Mouse (Mus musculus) ES-CJ7 (cell line): ENCODE measurements around the gene Itln1.

Experiments
- DNase-seq: peaks from one replicate; pipeline ENCODE4 v3.0.0; 2011; ENCODE audit warnings: low read depth, low spot score

Gene Itln1

DNA sequence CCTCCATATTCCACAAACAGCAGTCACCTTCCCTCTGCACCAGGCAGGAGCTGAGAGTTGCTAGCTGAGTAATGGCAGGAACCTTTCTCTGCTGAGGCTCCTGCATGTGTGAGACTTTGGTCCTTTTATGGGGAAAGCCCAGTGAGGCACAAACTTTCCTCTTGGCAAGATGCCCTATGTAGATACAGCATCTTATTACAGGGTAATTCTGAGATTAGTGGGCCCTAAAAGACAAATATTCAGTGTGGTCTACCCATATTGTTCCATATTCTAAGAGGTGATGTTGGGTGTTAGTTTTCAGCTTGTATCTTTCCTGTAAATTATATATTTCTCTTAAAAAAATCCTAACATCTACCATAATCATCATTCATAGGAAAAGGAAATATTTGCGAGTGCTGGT lies at the start of gene Itln1:
Gene Itln1 (minus strand): TSS at position 101 of the 400 bp plus-strand sequence.
- DNase-seq = no peak

GRCm38 (mm10) chr1:171584584-171584983 lies 49.5 kb upstream of the Itln1 start:
- no peak for DNase-seq

GRCm38 (mm10) chr1:171577168-171577567 lies 42.1 kb upstream of the Itln1 start:
- DNase-seq = no peak

GRCm38 (mm10) chr1:171568436-171568835 lies 33.3 kb upstream of the Itln1 start:
- DNase-seq = no peak

DNA sequence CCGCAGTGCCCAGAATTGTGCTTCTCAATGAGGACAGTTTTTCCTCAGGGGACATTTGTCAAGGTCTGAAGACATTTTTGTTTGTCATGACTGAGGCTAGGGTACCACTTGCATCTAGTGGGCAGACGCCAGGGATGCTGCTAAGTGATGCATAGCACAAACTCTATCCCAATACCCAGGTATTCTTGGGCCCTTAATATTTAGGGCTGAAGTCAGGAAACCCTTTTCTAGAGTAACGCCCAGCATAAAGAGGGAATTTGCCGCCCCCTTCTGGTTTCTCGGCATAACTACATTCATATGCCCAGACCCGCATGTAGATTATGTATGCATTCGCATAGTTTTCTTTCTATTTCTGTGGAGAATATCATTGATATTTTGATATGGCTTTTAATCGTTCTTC lies 31.7 kb upstream of the Itln1 start:
- peak; percentile 71 for DNase-seq

DNA sequence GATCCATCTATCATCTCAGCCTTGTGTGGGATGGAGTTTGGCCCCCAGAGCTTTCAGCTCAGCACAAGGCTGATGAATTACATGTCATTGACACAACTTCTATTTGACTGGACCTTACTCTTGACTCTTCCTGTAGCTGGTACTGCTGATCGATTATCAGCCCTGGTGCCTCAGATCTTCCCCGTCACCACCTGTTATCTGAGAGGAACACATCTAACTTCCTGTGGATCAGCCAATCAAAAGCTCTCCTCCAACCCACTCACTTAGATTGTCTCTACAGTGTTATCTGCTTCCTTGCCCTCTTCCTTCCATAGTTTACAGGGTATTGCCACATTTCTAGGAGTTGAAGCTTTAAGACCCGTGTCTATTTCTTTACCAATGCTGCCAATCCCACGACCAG lies 30.8 kb upstream of the Itln1 start:
- DNase-seq = no peak

DNA sequence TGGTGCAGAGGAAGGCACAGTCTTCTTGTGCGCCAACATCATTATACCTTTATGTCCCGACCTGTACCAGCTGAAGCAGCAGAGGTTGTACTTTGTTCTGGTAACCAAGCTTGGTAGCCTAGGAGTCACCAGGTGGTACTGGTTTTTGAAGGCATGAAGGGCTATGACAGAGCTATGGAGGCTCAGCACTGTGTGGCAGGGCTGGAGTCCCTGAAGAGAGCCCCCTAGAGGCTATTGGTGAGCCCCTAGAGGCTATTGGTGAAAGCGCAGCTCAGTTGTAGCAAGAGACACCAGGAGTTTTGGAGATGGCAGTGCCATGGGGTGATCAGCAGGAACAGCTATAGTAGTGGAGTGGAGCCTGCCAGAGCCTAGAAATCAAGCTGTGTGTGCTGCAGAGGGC lies 29.2 kb upstream of the Itln1 start:
- DNase-seq = peak; percentile 94

- no peak for DNase-seq
Measured at GRCm38 (mm10) chr1:171563042-171563441, 27.9 kb upstream of the Itln1 start.

DNA sequence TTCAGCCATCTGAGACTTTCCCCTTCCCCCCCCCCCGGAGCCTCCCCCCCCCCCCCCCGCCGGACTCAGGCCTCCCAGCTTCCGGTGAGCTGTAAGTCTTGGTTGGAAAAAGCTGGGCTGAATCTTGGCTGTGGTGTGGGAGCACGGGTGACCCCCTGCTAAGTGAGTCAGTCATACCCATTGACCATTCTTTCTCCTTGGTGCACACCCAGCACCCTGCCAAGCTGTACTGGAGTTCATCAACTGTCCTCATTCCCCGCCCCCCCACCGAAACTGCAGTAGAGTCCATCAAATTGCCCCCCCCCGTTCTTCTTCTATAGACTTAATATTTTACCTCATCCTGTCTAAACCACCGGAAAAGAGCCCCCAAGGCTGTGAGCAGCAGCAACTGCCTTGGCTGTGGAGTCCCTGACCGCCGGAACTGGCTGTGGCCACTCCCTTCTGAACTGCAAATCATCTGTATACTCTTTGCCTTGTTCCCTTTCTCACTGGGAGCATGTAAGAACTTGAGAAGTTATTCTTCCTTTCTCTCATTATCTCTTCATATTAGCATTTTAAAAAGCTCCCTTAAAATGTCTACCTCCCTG lies 26.6 kb upstream of the Itln1 start:
- no peak for DNase-seq

DNA sequence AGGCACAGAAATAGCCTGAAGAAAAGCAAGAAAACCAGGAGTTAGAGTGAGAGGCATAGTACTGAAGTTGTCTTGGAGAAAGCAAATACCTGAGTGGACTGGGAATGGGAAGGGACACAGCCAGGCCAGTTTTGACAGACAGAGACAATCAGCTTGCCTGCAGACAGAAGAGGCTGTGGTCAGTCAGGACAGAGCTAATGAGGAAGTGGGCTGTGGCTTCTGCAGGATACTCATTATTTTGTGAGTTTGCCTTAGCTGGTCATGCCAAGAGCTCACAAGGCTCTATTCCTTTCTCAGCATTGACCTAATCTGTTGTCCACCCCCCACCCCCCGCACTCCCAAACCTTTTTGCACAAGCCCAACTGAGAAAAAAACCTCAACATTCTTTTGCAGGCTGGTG lies 26.1 kb upstream of the Itln1 start:
- no peak for DNase-seq

- no peak for DNase-seq
Measured at GRCm38 (mm10) chr1:171560262-171560661, 25.2 kb upstream of the Itln1 start.

DNA sequence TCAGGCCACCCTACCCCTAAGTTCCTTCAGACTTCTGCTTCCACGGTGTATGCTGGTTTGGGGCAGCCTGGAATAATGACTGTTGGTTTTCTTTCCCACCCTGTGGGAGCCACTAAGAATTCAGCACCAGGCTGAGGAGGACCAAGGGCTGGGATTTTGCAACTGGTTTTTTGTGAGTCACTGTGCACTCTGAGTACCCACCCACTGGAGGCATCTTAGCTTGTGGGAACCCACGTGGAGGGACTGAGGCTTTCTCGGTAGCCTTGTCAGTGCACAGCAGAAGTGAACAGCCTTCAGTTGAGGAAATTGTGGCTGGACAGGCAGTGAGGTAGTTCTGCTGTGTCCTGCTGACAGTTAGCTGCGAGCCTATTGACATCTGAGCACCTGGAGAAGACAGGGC lies 23.8 kb upstream of the Itln1 start, which contains the start of gene Cd244a:
Gene Cd244a (plus strand): TSS at position 296 of the 400 bp plus-strand sequence.
- DNase-seq = no peak

DNA sequence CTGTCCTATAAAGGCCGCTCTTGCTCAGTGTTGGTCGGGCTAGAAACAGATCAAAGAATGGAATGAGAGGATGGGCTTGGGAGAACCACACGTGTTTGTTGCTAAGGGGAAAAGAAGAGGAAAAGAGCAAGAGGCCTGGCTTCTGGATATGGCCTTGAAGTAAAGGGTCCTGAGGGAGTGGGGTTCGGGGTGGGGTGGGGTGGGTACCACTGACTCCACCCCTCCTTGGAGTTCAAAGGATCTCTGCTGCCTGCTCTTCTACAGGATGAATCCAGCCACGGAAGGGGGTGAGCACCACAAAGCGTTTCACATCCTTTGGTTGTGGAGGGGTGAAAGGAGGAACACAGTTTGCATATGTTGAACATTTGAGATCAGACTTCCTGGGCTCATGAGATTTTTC lies 23.3 kb upstream of the Itln1 start:
- peak; percentile 60 for DNase-seq

GRCm38 (mm10) chr1:171556366-171556765 lies 21.3 kb upstream of the Itln1 start:
- DNase-seq = no peak

GRCm38 (mm10) chr1:171553359-171554341 lies 18.6 kb upstream of the Itln1 start:
- no peak for DNase-seq

DNA sequence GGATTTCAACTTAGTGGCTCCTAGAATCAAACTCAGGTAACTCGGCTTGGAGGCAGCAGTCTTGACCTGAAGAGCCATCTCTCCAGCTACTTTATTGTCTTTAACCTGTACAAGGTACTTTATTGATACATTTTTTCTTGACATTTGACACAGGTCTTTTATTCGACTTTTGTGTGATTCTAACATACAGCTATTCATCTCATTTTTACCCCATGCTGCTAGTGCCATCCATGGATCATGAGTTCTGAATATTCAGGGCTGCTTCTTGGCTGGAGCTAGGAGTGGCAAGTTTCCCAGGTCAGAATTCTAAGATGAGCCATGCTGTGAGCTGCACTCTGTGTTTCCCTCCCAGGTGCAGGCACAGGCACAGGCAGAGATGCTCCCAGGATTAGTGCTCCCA lies 17.1 kb upstream of the Itln1 start:
- DNase-seq = no peak

- no peak for DNase-seq
Measured at GRCm38 (mm10) chr1:171551326-171551725, 16.2 kb upstream of the Itln1 start.

DNA sequence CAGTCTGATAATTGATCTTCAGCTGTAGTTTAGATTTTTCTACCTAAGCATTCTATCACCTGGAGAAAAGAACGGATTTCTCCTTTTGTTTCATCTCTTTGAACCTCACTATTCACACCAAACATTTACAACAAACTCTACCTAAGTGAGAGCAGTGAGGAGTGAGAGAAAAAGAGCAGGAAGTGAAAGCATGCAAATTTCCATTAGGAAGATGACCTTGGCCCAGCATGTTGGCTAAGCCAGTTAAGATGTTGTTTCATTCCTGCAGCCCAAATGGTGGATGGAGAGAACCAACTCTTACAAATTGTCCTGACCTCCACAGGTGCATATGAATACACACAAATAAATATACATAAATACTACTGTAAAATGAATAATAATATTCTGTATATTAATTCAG lies 5.6 kb upstream of the Itln1 start:
- DNase-seq = no peak

DNA sequence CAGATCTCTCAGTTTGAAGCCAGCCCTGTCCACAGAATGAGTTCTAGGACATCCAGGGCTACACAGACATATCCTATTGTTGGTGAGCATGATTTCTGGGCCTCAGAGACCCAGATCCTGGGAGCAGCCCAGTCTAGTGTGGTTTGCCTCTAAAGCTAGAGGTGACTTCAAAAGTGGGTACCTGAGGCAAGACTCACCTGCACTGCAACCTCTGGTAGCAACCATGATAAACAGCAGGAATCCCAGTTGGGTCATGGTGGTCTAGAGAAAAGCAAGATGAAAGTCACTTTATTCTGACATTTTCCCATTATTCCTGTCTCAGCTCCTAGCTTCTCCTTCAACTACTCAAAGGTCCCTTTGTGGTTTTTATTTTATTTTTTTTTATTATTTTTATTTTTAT lies 537 bp downstream of the Itln1 start:
- DNase-seq = peak; percentile 62

DNA sequence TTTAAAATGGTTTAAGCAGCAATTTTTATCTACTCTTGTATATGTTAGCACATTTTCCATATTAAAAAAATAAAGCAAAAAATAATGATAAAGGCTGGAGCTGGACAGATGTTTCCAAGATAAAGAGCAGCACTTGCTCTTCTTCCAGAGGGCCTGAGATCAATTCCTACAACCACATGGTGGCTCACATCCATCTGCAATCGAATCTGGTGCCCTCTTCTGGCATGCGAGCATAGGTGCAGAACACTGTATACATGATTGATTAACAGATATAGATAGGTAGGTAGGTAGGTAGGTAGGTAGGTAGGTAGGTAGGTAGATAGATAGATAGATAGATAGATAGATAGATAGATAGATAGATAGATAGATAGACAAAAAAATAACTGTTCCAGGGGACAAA lies 2.3 kb downstream of the Itln1 start:
- DNase-seq = no peak

DNA sequence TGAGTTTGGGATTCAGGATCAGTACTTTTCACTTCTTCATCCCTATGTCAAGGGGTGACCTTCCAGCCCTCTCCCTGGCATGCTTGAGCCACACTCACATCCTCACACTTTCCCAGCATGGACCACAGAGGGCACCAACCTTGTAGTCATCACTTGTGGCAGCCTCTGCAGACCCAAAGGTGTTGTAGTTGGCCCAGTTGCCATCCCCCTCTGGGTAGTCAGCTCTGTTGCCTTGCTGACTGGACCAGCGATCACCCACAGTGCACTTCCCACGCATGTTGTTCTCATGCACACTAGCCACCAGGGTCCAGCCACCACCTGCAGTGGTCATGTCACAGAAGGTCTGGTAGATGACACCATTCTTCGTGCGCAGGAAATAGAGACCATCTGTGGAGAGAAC lies 3.7 kb downstream of the Itln1 start:
- no peak for DNase-seq

GRCm38 (mm10) chr1:171515557-171515956 lies 19.5 kb downstream of the Itln1 start:
- no peak for DNase-seq

DNA sequence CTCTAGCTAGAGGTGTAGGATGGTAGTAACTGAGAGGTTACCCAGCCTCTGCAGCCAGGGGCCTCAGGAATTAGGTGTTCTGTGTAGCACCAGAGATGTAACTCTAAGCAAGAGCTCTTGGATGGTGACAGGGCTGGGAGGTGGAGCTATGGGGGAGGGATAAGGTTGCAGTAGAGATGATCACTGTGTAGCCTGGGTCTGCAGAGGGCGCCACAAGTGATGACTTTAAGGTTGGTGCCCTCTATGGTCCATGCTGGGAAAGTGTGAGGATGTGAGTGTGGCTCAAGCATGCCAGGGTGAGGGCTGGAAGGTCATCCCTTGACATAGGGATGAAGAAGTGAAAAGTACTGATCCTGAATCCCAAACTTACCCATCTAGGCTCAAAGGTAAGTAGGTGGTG lies 20.1 kb downstream of the Itln1 start:
- no peak for DNase-seq
